Mouse (Mus musculus): ENCODE results near the gene Klra6. TPM values are rescaled to one million over a fixed set of nuclear protein-coding genes. Genes with fewer than 3 reads are reported as not detected.

Klra6 gene
- not detected in 2 replicates for polyA plus RNA-seq (2012; rRNA removed)

GRCm38 (mm10) chr6:130026854-130027253 lies at the start of gene Klra6:
TSS of gene Klra6 (minus strand) at chr6:130026954.

GRCm38 (mm10) chr6:130067171-130067570 lies 40.4 kb upstream of the Klra6 start, which contains the start of gene Klra4:
TSS of gene Klra4 (minus strand) at chr6:130067271.

Other genes with a start within 250 kb of the Klra6 start
- gene Gm156, start 242.7 kb downstream of the Klra6 start, polyA plus RNA-seq (2012; rRNA removed): not detected in 2 replicates
- not detected in 2 replicates for gene Gm17631, start 164.3 kb downstream of the Klra6 start, polyA plus RNA-seq (2012; rRNA removed)
- gene Klra17, start 150.3 kb downstream of the Klra6 start, polyA plus RNA-seq (2012; rRNA removed): 0.12 TPM in 1 of 2 replicates, not detected in the other
- not detected in 2 replicates for gene Klra5, start 109.3 kb downstream of the Klra6 start, polyA plus RNA-seq (2012; rRNA removed)
- not detected in 2 replicates for gene Klra4, start 40.3 kb upstream of the Klra6 start, polyA plus RNA-seq (2012; rRNA removed)
- 0.12 TPM in 1 of 2 replicates, not detected in the other for gene Klra8, start 102.9 kb upstream of the Klra6 start, polyA plus RNA-seq (2012; rRNA removed)
- not detected in 2 replicates for gene Klra9, start 166.2 kb upstream of the Klra6 start, polyA plus RNA-seq (2012; rRNA removed)
- not detected in 2 replicates for gene Klra7, start 206.4 kb upstream of the Klra6 start, polyA plus RNA-seq (2012; rRNA removed)

Measured in ovary, adult 2 months (tissue).